Mouse (Mus musculus) left cerebral cortex, adult 8-10 months (tissue): ENCODE data around the gene Tcl1b3. TPM values are rescaled to one million over a fixed set of nuclear protein-coding genes. Genes with fewer than 3 reads are reported as not detected.
"Not testable (repeated sequence)": the region's sequence is repeated elsewhere in the genome, so short reads cannot be mapped to it uniquely, and the experiment has no call there.

Source experiments
- DNase-seq, 2 experiments: peaks; one replicate each; pipeline ENCODE4 v3.0.0; 2022; ENCODE audit warnings: low spot score in 2 of 2
- total RNA-seq, 4 experiments: library from RNA; stranded (reverse); gene quantifications; 2 replicates each; pipeline ENCODE4 v1.2.4; 2022

Tcl1b3 gene
- not detected for total RNA-seq

GRCm38 (mm10) chr12:105190743-105191142 lies at the start of gene Tcl1b3:
TSS of gene Tcl1b3 (plus strand) at chr12:105191043.
- not testable (repeated sequence) for DNase-seq

GRCm38 (mm10) chr12:105143096-105143495 lies 47.7 kb upstream of the Tcl1b3 start:
- DNase-seq, result no peak

DNA sequence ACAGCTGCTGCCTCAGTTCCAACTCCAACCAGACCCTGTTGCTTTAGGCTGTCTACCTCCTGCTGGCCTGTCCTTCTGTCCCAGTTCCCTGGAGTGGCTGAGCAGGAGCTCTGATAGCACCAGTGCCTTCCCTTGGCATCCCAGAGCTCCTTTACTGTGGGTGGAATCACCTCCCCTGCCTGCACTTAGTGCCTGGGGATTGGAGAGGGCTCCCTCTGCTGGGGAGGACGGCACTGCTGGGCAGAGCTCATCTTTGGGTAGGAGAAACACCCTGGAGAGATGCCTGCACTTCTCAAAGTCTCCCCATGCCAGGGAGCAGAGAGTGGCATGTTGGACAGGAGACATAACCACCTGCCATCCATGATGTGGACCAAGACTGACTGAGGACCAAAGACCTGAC lies 45.9 kb upstream of the Tcl1b3 start:
- DNase-seq, result not testable (repeated sequence)

- no peak for DNase-seq
These were observed 45.1 kb upstream of the Tcl1b3 start, which contains the start of gene Tcl1b2 for GRCm38 (mm10) chr12:105145714-105146113. TSS of gene Tcl1b2 (plus strand) at chr12:105146014.

DNA sequence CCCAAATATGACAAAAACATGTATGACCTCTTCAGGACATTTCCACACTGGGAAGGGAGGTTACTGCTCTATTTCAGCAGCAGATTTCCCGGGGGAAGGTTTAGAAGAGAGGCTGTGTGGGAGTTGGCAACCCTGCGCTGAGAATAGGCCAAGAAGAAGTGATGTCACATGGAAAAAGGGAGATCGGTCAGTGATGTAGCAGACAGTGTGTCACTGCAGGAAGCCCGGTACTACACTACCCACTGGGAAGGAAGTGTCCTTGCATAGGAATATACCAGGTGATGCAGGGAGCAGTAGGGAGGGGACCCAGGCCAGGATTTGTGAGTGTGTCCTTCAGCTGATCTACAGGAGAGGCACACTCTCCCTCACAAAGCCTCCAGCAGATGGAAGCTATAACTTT lies 35.6 kb upstream of the Tcl1b3 start:
- not testable (repeated sequence) for DNase-seq

- DNase-seq, result no peak
These were observed 32.0 kb upstream of the Tcl1b3 start for GRCm38 (mm10) chr12:105158842-105159241.

DNA sequence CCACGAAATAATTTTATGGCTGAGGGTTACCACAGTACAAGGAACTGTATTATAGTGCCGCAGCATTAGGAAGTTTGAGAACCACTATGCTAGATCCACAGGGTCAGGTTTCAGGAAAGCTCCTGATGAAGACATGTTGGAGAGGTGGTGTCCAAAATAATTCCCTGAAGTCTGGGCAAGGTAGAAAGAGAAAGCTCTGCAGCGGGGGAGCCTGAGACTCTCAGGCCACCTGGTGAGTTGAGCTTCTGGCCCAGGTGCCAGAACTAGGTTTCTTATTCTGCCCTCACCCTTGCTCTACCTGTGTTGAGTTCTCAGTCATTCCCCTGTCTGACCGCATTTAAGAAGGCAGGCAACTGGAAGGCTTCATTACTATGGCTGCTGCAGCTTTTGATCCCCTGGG lies 31.5 kb upstream of the Tcl1b3 start, which contains the start of gene Tcl1b1:
TSS of gene Tcl1b1 (plus strand) at position 301 of the 400 bp plus-strand sequence.
- no peak for DNase-seq

DNA sequence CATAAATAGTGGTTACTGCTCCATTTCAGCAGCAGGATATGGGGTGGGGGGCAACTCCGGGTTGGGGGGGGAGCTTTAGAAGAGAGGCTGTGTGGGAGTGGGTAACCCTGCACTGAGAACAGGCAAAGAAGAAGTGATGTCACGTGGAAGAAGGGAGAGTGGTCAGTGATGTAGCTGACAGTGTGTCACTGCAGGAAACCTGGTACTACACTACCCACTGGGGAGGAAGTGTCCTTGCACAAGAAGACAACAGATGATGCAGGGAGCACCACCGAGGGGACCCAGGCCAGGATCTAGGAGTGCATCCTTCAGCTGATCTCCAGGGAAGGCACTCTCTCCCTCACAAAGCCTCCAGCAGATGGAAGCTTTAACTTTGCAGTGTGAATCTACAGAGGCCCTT lies 24.1 kb upstream of the Tcl1b3 start:
- DNase-seq, result no peak

DNA sequence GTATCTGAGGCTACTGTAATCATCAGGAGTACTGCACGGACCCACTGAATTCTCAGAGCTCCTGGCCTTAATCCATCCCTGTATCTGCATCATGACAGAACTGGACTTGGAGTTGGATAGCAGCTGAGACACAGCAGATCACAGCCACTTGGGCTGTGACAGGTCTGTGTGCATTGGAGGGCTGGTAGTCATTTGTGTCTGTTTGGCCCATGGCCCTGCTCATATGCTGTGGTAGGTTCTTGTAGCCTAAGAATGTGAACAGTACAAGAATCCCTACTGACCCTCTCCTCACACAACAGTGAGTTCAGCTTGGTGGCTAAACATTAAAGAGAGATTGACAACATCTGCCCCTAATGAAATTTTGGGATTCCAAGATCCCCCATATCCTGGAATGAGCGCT lies 17.5 kb upstream of the Tcl1b3 start:
- no peak for DNase-seq

GRCm38 (mm10) chr12:105174318-105174717 lies 16.5 kb upstream of the Tcl1b3 start:
- DNase-seq, result peak in 1 of 2 experiments; percentile 39

DNA sequence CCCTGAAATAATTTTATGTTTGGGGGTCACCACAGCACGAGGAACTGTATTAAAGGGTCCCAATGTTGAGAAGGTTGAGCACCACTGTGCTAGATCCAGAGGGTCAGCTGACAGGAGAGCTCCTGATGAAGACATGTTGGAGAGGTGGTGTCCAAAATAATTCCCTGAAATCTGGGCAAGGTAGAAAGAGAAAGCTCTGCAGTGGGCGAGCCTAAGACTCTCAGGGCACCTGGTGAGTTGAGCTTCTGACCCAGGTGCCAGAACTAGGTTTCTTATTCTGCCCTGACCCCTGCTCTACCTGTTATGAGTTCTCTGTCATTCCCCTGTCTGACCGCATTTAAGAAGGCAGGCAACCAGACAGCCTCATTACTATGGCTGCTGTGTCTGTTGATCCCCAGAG lies 14.8 kb upstream of the Tcl1b3 start, which contains the start of gene Tcl1b5:
TSS of gene Tcl1b5 (plus strand) at position 301 of the 400 bp plus-strand sequence.
- not testable (repeated sequence) for DNase-seq

- not testable (repeated sequence) for DNase-seq
These were observed 9.7 kb upstream of the Tcl1b3 start for GRCm38 (mm10) chr12:105181040-105181644.

GRCm38 (mm10) chr12:105188980-105189379 lies 1.9 kb upstream of the Tcl1b3 start:
- DNase-seq, result not testable (repeated sequence)

- DNase-seq, result not testable (repeated sequence)
These were observed 9.0 kb downstream of the Tcl1b3 start for GRCm38 (mm10) chr12:105199684-105200497.

GRCm38 (mm10) chr12:105201657-105202056 lies 10.8 kb downstream of the Tcl1b3 start, which contains the start of gene Tcl1b4:
TSS of gene Tcl1b4 (plus strand) at chr12:105201957.
- not testable (repeated sequence) for DNase-seq

DNA sequence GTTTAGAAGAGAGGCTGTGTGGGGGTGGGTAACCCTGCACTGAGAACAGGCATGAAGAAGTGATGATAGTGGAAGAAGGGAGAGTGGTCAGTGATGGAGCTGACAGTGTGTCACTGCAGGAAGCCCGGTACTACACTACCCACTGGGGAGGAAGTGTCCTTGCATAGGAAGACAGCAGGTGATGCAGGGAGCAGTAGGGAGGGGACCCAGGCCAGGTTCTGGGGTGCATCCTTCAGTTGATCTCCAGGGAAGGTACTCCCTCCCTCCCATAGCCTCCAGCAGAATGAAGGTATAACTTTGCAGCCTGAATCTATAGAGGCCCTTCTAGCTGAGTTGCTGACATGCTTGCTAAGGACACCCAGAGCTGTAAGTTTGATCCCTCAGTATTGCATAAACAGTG lies 16.2 kb downstream of the Tcl1b3 start:
- no peak for DNase-seq

GRCm38 (mm10) chr12:105208441-105208840 lies 17.6 kb downstream of the Tcl1b3 start:
- no peak for DNase-seq

GRCm38 (mm10) chr12:105209231-105209630 lies 18.4 kb downstream of the Tcl1b3 start:
- DNase-seq, result no peak

DNA sequence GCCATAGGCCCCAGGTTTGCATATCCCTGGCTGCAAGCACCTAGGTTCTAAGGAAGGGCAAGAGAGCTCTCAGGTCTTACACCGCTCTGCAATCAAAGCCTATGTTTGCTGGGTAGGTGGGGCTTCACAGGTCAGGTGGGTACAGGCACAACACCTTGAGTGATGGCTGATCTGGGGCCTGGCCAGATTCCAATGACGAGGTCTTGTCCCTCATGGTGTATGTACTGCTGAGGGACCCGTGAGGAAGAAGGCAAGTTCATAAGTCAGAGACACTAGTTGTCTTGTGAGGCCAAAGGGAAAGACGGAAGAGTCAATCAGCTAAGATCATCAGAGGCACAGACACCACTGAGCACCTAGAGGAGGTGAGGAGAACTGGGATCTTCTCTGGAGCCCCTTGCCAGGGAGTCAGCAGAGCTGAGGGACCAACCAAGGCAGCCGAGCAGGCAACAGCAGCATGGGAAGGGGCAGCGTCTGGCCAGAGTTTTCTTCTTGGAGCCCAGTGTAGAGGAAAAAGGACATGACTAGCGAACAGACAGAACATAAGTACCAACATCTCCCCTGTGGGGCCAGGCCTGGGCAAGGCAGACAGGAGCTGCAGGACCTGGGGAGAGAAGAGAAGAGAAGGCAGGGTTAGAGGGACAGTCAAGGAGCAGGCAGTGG lies 26.4 kb downstream of the Tcl1b3 start:
- DNase-seq, result no peak

DNA sequence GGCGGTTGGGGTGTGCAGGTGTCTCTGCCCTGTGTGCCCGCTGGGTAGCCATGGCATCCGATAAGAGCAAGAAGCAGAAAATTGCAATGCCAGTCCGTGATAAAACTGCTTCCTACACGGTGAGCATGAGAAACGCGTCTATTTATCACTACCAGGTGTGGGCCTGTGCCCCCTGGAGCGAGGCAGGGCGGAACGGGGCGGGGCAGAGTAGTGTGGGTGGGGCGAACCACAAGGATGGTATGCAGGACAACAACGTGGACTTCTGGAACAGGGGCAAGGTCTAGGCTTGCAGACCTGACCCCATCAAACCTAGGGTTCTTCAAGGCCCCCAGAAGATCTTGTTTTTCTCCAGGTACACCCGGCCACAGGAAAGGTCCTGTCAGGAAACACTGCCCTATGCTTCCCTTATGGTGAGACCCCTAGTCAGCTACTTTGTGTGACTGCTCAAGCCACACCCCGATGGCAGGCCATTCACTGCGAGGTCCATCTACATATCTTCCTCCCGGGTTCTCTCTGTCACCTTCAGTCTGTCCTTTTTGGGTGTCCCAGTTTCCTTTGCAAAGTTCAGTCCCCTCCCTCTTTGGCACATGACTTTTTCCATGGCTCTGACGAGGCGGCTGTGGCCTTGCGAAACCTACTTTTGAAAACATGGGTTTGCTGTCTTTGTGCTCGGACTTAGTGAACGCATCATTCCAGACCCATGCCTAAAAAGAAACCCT lies 31.9 kb downstream of the Tcl1b3 start, which contains the start of gene Tcl1:
TSS of gene Tcl1 (minus strand) at position 193 of the 719 bp plus-strand sequence.
- DNase-seq, result no peak
